Mouse (Mus musculus) embryo, embryonic 11 days (tissue): ENCODE results near the gene A630089N07Rik.
"Not testable (repeated sequence)": the region's sequence is repeated elsewhere in the genome, so short reads cannot be mapped to it uniquely, and the experiment has no call there.

Source experiments
- DNase-seq: peaks from one replicate; pipeline ENCODE4 v3.0.0-alpha.2; 2015

The A630089N07Rik gene

GRCm38 (mm10) chr16:98081889-98082818, at the start of gene A630089N07Rik:
Gene A630089N07Rik (minus strand): TSS chr16:98082450.
- DNase-seq: peak; percentile 92

DNA sequence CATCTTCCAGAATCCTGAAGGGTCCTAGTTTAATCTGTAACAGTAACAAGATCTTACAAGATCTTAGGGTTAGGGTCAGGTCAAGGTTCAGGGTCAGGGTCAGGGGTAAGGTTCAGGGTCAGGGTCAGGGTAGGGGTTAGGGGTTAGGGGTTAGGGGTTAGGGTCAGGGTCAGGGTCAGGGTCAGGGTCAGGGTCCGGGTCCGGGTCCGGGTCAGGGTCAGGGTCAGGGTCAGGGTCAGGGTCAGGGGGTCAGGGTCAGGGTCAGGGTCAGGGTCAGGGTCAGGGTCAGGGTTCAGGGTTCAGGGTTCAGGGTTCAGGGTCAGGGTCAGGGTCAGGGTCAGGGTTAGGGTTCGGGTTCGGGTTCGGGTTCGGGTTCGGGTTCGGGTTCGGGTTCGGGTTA, 24.9 kb upstream of the A630089N07Rik start:
- DNase-seq: no peak

DNA sequence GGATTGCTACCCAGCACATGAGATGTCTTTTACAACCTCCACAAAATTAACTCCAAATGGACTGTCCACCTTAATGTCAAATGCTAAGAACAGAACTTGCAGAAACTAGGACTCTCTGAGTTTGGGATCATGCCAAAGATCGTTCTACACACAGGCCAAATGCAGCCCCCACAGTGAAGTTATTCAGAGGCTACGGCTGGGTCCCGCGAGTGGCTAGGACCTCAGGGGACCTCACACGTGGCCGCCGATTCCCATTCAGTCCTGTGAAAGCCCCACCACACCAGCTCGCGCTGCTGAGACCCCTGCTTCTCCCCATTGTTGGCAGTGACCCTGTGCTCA, 731 bp downstream of the A630089N07Rik start:
- not testable (repeated sequence) for DNase-seq

DNA sequence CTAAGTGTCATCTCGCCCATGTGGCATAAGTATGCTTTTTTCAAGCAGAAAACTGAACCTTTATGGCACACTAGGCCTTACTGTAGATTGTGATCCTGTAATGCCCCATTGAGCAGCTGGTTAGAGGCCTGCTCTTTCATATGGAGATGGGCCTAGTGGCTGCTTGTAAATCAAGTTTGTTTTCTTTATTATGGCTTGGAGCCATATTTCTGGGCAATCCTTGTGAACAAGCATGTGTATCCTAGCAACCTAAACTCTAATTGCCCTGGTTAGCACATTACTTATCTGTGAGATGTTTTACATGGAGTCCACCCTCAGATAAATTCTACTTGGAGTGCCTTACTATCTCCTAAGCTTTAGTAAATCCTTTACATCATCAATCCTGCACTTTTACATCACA, 1.1 kb downstream of the A630089N07Rik start:
- DNase-seq: peak; percentile 4

- not testable (repeated sequence) for DNase-seq
Observed at GRCm38 (mm10) chr16:98079382-98079781, 2.9 kb downstream of the A630089N07Rik start.

DNA sequence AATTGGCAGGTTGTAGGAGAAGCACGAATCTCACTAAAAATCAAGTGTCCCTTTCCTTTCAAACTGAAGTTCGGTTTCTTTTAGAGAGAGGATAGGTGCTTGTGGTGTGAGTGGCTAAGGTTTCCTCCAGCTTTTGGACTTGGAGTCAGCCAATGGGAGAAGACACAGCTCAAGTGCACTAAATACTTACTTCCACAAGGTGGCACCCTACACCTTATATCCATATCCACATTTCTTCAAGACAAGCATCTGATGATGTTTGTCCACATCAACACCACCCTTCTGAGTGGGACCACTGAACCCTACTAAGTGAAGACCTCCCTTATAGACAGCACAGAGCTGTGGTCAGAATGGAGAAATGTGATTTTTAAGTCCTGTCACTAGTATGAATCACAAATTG, 40.6 kb downstream of the A630089N07Rik start:
- no peak for DNase-seq

DNA sequence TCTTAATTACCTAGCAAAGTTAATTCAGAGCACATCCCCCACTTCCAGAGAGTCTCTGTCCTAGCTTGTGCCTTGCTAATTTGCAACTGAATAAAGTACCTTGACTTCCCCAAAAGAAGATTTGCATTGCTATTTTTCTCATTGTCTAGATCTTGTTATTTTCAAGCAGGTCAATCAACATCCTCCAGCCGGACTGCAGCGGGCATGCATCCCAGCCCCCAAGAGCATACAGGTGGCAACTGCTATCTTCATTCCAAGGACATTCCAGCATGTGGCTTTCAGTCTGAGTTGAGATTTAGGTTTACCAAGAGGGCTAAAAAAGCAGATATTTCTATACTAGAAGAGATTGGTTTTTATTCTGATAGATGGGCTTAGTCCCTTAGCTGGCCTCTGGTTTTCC, 47.3 kb downstream of the A630089N07Rik start:
- not testable (repeated sequence) for DNase-seq

GRCm38 (mm10) chr16:98026186-98026585, 56.1 kb downstream of the A630089N07Rik start:
- not testable (repeated sequence) for DNase-seq

- DNase-seq: peak; percentile 4
Observed at GRCm38 (mm10) chr16:98022657-98023345, 59.4 kb downstream of the A630089N07Rik start.

DNA sequence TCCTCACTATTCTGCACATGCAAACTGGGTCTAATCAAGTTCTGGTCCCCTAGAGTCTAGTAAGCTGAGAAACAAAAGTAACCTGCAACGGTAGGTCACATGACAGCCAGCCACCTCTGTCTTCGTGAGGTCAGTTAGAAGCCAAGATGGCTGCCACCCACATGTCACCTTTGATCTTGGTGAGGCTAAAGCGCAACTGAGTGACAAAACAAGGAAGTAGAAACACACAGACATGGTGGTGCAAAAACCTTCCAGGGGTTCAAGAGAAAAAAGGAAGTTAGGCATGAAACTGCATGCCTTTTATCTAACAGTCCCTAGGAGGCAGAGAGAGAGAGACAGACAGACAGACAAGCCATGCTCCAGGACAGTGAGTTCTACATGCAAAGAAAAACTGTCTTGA, 60.2 kb downstream of the A630089N07Rik start:
- no peak for DNase-seq

DNA sequence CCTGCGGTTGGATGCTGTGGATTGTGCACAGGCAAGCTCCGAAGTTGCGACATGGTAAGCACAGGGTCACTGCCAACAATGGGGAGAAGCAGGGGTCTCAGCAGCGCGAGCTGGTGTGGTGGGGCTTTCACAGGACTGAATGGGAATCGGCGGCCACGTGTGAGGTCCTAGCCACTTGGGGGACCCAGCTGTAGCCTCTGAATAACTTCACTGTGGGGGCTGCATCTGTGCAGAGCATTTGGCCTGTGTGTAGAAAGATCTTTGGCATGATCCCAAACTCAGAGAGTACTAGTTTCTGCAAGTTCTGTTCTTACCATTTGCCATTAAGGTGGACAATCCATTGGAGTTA, 84.9 kb downstream of the A630089N07Rik start:
- DNase-seq: not testable (repeated sequence)

GRCm38 (mm10) chr16:97996616-97997382, 85.5 kb downstream of the A630089N07Rik start, which contains the start of gene B230307C23Rik:
Gene B230307C23Rik (plus strand): TSS chr16:97997315.
- DNase-seq: peak; percentile 90

GRCm38 (mm10) chr16:97995849-97996615, 86.2 kb downstream of the A630089N07Rik start:
- no peak for DNase-seq

- DNase-seq: not testable (repeated sequence)
Observed at GRCm38 (mm10) chr16:97992477-97992876, 89.8 kb downstream of the A630089N07Rik start.

GRCm38 (mm10) chr16:97991517-97991916, 90.7 kb downstream of the A630089N07Rik start:
- DNase-seq: no peak

DNA sequence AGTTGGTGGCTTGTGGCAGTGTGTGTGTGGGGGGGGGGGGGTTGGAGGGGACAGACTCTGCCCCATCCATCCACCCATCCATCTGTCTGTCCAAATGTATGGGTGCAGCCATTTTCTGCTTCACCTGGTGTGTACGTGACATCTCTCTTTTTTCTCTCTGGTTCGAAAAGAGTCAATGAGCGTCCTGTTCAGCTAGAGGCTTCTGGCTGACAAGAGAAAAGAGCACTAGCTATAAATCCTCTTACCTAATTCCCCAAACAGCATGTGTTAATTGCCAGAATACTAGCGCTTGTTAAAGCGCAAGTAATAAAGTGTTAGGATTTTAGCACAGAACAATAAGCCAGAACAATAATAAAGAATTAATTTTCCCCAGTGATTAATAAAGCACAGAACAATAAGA, 97.7 kb downstream of the A630089N07Rik start:
- no peak for DNase-seq

DNA sequence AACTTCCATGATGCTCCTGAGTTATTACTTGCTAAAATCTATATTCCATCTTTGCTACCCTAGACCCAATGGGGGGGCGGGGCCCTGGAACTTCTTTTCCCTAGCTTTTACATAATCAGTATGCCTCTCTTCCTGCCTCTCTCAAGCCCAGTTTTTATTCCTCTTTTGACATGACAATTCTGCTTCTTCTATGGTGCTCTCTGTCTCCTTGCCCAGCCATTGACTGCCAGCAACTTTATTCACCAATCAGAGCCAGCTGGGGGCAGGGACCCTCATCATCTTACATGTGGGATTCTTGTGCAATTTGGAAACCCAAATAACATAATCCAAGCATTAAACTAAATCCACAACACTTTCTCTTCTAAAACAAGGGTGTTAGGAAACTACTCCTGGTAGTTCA, 100.9 kb downstream of the A630089N07Rik start:
- DNase-seq: no peak

- no peak for DNase-seq
Observed at GRCm38 (mm10) chr16:97977722-97978121, 104.5 kb downstream of the A630089N07Rik start.

GRCm38 (mm10) chr16:97977277-97977676, 105.0 kb downstream of the A630089N07Rik start:
- no peak for DNase-seq

DNA sequence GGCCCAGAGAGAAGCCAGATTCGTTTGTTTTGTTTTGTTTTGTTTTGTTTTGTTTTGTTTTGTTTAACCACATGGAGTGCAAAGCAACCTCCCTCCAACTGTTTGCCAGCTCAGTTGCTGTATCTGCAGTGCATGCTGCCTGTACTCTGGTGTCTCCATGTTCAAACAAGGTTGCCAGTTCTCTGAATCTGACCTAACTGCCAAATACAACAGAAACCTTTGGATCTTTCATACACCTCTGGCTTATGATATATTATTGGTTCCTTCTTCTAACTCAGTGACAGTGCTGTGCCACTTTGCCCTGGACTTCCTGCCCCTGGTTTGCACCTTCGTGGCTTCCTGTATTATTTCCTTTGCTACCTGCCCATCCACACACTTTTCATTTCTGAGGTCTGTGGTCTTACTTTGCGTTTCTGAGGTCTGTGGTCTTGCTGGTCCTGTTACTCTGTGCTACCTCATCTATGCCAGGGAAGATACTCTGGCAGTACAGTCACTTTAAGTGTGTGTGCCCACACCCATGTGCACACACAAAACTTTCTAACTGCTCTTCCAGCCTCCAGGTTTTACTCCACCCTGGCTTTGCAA, 118.2 kb downstream of the A630089N07Rik start:
- no peak for DNase-seq

- peak; percentile 97 for DNase-seq
Observed at GRCm38 (mm10) chr16:97962151-97962948, 119.9 kb downstream of the A630089N07Rik start, which contains the start of the genes C2cd2 and Zbtb21. Gene C2cd2 (minus strand): TSS chr16:97962598. Gene Zbtb21 (minus strand): TSS chr16:97962622.
